Mouse (Mus musculus): ENCODE data around the gene Slc17a9. TPM values are rescaled to one million over a fixed set of nuclear protein-coding genes. Genes with fewer than 3 reads are reported as not detected.

Gene Slc17a9
- polyA plus RNA-seq, 1 experiment, result 6.7 TPM

DNA sequence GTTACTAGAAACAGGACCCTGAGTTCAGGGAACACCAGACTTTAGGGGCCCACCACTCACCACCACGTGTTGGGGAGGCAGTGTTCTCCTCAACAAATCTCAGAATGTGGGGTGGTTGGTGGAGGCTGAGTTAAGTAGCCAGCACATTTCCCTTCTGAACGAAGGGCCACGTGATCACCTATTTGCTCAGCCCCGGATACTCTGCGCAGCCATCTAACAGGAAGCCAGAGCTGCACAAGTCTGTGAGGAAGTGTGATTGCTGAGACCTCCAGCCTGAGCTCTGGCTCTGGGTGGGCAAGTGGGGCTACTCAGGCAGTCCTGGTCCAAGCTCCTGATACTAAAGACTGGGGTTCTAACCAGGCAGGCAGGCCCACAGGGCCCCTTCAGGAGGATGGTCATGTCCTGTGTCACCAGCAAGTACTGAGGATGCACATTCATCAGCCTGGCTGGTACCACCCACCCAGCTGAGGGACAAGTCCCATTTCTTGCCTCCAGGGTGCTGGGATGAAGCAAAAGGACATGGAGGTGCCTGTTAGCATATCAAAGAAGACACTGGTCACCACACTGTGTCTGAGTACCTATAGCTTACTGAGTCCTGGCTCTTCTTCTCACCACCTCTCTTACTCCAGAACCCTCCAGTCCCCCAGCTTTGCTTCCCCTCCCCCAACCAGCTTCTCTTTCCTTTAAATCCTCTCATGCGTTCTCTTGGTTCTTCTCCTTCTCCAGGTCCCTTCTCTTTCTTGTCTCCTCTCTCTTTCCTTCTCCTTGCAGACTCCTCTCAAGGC, 1.8 kb downstream of the Slc17a9 start:
- peaks cover 35% of the 10 kb centered on the region for H3K4me1 ChIP-seq (ENCODE audit: control insufficient read depth, insufficient read depth, low read length)
- H3K27ac ChIP-seq (ENCODE audit: insufficient read depth, low read depth, low read length), result peak overlapping the region; percentile 72
- no peak for TF ChIP-seq POLR2A (IDR thresholded peaks at IDR 0.05; ENCODE audit: borderline replicate concordance, low read depth, low read length)
- no peak for TF ChIP-seq CTCF (IDR thresholded peaks at IDR 0.05; ENCODE audit: low read depth, low read length)
- H3K4me3 ChIP-seq (ENCODE audit: insufficient read depth, low read length), result peak overlapping the region; percentile 68

DNA sequence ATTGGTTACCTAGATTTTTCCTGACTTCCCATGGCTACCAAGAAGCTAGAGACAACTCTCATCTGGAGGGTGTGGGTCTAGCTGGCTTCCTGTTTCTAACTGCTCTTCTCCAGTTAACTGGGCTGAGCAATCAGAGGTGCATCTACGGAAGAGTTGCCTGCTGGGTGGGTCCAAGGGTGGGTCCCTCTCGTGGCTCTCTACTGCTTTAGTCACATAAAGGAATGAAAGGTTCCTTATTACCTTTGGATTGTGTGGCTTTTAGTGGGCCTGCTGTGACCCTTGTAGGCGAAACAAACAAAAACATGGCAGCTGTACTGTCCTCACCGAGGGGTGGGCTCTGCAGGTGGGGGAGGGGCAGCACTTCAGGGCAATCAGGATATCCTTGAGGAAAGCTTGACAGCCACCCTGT, 2.6 kb downstream of the Slc17a9 start:
- TF ChIP-seq POLR2A (IDR thresholded peaks at IDR 0.05; ENCODE audit: borderline replicate concordance, low read depth, low read length), result no peak
- TF ChIP-seq CTCF (IDR thresholded peaks at IDR 0.05; ENCODE audit: low read depth, low read length), result no peak
- H3K27ac ChIP-seq (ENCODE audit: insufficient read depth, low read depth, low read length), result peak overlapping the region; percentile 72
- H3K4me1 ChIP-seq (ENCODE audit: control insufficient read depth, insufficient read depth, low read length), result peaks cover 35% of the 10 kb centered on the region
- no peak overlapping the region for H3K4me3 ChIP-seq (ENCODE audit: insufficient read depth, low read length)

DNA sequence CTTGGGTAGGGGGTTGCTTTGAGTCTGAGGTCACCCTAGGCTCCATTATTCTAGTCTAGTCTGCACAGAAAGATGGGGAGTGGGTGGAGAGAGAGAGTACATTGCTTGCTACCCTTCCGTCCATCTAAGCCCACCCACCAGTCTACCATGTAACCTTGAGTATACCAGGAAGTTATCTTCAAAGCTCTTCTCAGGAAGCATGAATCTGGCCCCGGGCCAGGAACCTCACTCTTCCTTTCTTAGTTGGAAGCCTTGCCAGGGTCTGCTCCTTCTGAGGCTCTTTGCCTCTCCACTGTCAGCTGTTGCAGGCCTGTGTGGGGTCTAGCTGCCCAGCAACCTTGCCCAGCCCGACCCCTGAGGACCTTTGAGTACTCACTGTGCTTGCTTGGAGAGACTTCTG, 6.0 kb downstream of the Slc17a9 start:
- no peak for TF ChIP-seq POLR2A (IDR thresholded peaks at IDR 0.05; ENCODE audit: borderline replicate concordance, low read depth, low read length)
- no peak for TF ChIP-seq CTCF (IDR thresholded peaks at IDR 0.05; ENCODE audit: low read depth, low read length)
- H3K27ac ChIP-seq (ENCODE audit: insufficient read depth, low read depth, low read length), result no peak overlapping the region
- H3K4me1 ChIP-seq (ENCODE audit: control insufficient read depth, insufficient read depth, low read length), result peaks cover 32% of the 10 kb centered on the region
- no peak overlapping the region for H3K4me3 ChIP-seq (ENCODE audit: insufficient read depth, low read length)

DNA sequence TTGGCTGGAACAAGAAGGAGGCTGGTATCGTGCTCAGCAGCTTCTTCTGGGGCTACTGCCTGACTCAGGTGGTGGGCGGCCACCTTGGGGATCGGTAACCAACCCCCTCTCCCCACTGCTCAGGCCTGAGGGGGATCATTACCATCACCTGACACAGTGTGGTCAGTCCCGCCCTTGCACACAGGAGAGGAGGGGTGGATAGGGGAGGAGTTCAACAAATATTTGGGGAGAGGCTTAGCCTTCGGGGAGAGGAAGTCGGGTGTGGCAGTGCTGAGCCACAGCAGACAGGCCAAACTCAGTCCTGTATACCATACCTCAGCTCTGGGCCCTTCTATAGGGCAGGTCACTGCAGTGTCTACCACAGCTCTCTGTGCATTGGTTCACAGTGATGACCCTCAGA, 6.9 kb downstream of the Slc17a9 start:
- peaks cover 30% of the 10 kb centered on the region for H3K4me1 ChIP-seq (ENCODE audit: control insufficient read depth, insufficient read depth, low read length)
- no peak for TF ChIP-seq POLR2A (IDR thresholded peaks at IDR 0.05; ENCODE audit: borderline replicate concordance, low read depth, low read length)
- H3K27ac ChIP-seq (ENCODE audit: insufficient read depth, low read depth, low read length), result no peak overlapping the region
- H3K4me3 ChIP-seq (ENCODE audit: insufficient read depth, low read length), result no peak overlapping the region

DNA sequence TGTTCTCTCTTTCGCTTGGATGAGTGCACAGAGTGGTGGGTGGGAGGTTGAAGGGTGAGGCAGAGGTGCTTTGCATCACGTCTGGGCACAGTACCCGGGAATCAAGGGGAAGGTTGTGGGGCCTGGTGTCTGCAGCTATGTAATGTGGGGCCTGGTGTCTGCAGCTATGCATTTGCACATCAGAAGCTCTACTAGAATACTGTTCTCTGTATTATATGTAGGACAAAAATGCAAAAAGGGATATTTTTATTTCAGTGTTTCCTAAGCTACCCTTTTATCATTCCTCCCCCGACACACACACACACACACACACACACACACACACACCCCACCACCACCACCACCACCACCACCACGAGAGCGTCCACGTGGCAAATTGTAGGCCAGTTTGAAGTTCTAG, 10.2 kb downstream of the Slc17a9 start:
- Histone ChIP-seq H3K4me1 (ENCODE audit: control insufficient read depth, insufficient read depth, low read length) (peaks cover 8% of the 10 kb centered on the region), H3K27ac (ENCODE audit: insufficient read depth, low read depth, low read length) (no peak overlapping the region)
- TF ChIP-seq CTCF (IDR thresholded peaks at IDR 0.05; ENCODE audit: low read depth, low read length) (no peak), POLR2A (IDR thresholded peaks at IDR 0.05; ENCODE audit: borderline replicate concordance, low read depth, low read length) (no peak)

DNA sequence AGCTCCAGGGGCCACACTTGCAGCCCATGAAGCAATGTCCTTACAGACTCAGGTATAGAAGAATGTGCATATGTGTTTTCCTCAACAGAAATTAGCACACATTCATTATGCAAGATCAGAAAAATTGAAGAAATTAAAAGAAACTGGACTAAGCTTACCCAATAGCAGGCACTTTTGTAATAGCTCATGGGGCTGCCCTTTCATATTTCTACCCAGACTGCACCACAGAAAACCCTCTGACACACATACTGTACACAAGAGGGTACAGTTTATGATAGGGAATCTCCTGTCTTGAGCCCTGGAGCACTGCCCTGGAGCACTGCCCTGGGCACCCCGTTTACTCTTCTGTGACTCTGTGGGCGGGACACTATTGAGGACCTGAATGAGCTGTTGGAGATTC, 12.9 kb downstream of the Slc17a9 start:
- Histone ChIP-seq H3K4me3 (ENCODE audit: insufficient read depth, low read length) (no peak overlapping the region), H3K27ac (ENCODE audit: insufficient read depth, low read depth, low read length) (no peak overlapping the region), H3K4me1 (ENCODE audit: control insufficient read depth, insufficient read depth, low read length) (no peaks in the 10 kb centered on the region)
- no peak for TF ChIP-seq POLR2A (IDR thresholded peaks at IDR 0.05; ENCODE audit: borderline replicate concordance, low read depth, low read length)

More for the DNA sequence above, 10.2 kb downstream of the Slc17a9 start:
- H3K4me3 ChIP-seq (ENCODE audit: insufficient read depth, low read length), result no peak overlapping the region

DNA sequence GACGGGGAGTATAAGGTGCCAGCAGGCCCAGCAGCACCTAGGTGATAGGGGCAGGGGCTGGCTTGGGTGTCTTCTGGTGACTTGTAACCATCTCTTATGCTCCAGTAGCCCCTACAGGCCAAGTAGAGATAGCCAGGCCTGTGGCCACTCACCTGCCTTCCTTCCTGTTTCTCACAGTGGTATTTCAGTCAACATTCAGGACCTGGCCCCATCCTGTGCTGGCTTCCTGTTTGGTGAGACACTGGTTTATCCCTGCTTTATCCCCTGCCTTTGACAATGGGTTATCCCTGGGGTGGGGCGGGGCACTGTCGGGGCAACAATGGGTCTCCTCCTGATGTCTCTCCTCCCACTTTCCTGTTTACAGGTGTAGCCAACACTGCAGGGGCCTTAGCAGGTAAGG, 15.3 kb downstream of the Slc17a9 start:
- H3K4me3 ChIP-seq (ENCODE audit: insufficient read depth, low read length), result no peak overlapping the region
- H3K27ac ChIP-seq (ENCODE audit: insufficient read depth, low read depth, low read length), result no peak overlapping the region
- H3K4me1 ChIP-seq (ENCODE audit: control insufficient read depth, insufficient read depth, low read length), result no peaks in the 10 kb centered on the region
- TF ChIP-seq POLR2A (IDR thresholded peaks at IDR 0.05; ENCODE audit: borderline replicate concordance, low read depth, low read length), result no peak
- no peak for TF ChIP-seq CTCF (IDR thresholded peaks at IDR 0.05; ENCODE audit: low read depth, low read length)

DNA sequence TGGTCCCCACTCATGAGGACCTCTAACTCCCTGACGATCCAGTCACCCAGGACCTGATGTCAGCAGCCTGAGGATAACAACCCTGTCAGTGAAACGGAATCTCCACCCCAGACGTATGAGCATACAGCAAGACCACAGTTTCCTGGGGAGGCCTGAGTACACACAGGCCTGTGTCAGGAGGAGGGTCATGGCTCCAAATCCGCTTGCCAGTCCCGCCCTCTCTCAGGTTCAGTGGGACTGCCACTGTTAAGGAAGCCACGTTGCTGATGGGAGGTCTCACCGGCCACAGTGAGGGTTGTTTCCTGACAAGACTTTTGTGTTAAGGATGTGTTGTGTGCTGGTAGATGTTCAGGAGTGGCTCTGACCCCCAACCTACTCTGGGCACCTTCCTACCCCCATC, 16.4 kb downstream of the Slc17a9 start:
- Histone ChIP-seq H3K4me1 (ENCODE audit: control insufficient read depth, insufficient read depth, low read length) (no peaks in the 10 kb centered on the region), H3K4me3 (ENCODE audit: insufficient read depth, low read length) (no peak overlapping the region), H3K27ac (ENCODE audit: insufficient read depth, low read depth, low read length) (no peak overlapping the region)
- TF ChIP-seq CTCF (IDR thresholded peaks at IDR 0.05; ENCODE audit: low read depth, low read length) (no peak), POLR2A (IDR thresholded peaks at IDR 0.05; ENCODE audit: borderline replicate concordance, low read depth, low read length) (no peak)

DNA sequence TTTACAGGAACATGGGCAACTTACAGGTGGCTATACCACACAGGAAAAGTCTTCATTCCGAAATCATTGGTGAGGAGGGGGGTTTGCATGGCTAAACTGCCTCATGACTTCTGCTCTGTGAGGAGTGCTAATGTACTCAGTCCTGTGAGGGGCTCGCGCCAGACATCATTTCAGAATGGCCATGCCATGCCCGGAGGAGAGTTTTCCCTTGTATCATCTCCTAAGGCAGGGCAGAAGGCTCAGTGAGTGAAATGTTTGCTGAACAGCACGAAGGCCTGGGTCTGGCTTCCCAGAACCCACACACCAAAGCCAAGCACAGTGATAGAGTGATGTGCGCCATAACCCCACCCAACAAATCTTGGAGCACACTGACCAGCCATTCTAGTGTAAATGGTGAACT, 17.8 kb downstream of the Slc17a9 start:
- Histone ChIP-seq H3K27ac (ENCODE audit: insufficient read depth, low read depth, low read length) (no peak overlapping the region), H3K4me1 (ENCODE audit: control insufficient read depth, insufficient read depth, low read length) (no peaks in the 10 kb centered on the region), H3K4me3 (ENCODE audit: insufficient read depth, low read length) (no peak overlapping the region)
- TF ChIP-seq CTCF (IDR thresholded peaks at IDR 0.05; ENCODE audit: low read depth, low read length), result no peak
- no peak for TF ChIP-seq POLR2A (IDR thresholded peaks at IDR 0.05; ENCODE audit: borderline replicate concordance, low read depth, low read length)

DNA sequence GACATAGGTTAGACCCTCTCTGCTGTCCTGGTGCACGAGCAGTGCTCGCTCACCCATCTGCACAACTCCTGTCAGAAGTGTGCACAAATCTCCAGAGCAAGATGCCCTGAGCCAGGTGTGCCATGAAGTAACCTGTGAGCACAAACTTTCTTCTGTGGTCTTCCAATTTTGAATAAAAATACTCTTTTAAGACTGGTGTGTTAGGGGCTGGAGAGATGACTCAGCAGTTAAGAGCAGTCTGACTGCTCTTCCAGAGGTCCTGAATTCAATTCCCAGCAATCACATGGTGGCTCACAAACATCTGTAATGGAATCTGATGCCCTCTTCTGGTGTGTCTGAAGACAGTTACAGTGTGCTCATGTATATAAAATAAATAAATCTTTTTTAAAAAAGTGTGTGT, 18.3 kb downstream of the Slc17a9 start:
- Histone ChIP-seq H3K27ac (ENCODE audit: insufficient read depth, low read depth, low read length) (no peak overlapping the region), H3K4me1 (ENCODE audit: control insufficient read depth, insufficient read depth, low read length) (no peaks in the 10 kb centered on the region), H3K4me3 (ENCODE audit: insufficient read depth, low read length) (no peak overlapping the region)
- TF ChIP-seq CTCF (IDR thresholded peaks at IDR 0.05; ENCODE audit: low read depth, low read length), result no peak
- no peak for TF ChIP-seq POLR2A (IDR thresholded peaks at IDR 0.05; ENCODE audit: borderline replicate concordance, low read depth, low read length)
